Comparison of ENCODE assay signal across 13 mouse cellular contexts in the genomic region with DNA sequence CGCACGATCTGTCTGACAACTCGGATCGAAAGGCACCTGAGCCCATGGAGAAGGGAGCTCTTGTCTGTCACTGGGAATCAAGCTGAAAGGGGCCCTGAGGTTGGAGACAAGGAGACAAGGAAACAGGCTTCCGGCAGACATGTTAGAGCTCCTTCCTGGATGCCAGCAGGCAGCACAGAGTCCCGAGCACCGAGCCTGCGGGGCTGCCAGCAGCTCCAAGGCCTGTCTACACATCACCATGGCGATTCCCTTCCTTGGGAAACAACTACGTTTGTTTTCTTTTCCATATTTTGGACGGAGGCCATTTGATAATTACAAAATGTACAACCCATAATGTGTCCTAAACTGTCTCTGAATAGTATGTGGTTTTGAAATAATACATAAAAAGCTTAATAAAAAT.
DNase-seq lines count a peak whose midpoint lies in the region; ATAC-seq and TF ChIP-seq lines count a peak whose summit lies in the region.
"Had no signal": no experiment of that assay in that cellular context is flagged by ENCODE, and none has a peak within 500 bp of the region (broad histone marks: within the 10 kb centered on the region; RNA-seq: fewer than 3 reads in every experiment).

No protein-coding gene starts in this region.

- H3K27me3 ChIP-seq in heart, embryonic 11.5 days (ENCODE audit: control insufficient read depth, insufficient read depth, low read length), result no peaks in the 10 kb centered on the region
- H3K27me3 ChIP-seq in forebrain, embryonic 16.5 days (replicated peaks; ENCODE audit: control insufficient read depth, insufficient read depth, low read length), result no peaks in the 10 kb centered on the region
- H3K27me3 ChIP-seq: limb, embryonic 12.5 days had no signal

- TF ChIP-seq POLR2A in brain, embryonic 14.5 days (IDR thresholded peaks at IDR 0.05; ENCODE audit: borderline replicate concordance, extremely low read depth, insufficient read depth, insufficient read length, poor library complexity, severe bottlenecking), result no peak

- no peak overlapping the region for H3K4me3 ChIP-seq in heart, embryonic 11.5 days (ENCODE audit: low read depth, low read length)
- H3K4me3 ChIP-seq in forebrain, embryonic 16.5 days (replicated peaks; ENCODE audit: low read length), result no peak overlapping the region
- H3K4me3 ChIP-seq: limb, embryonic 12.5 days; myocyte had no signal

- no peak overlapping the region for H3K4me2 ChIP-seq in heart, embryonic 11.5 days
- H3K4me2 ChIP-seq in forebrain, embryonic 16.5 days (ENCODE audit: low read length), result no peak overlapping the region
- H3K4me2 ChIP-seq: limb, embryonic 12.5 days had no signal

- no peaks in the 10 kb centered on the region for H3K36me3 ChIP-seq in heart, embryonic 11.5 days (ENCODE audit: control insufficient read depth, insufficient read depth, low read length)
- H3K36me3 ChIP-seq in forebrain, embryonic 16.5 days (ENCODE audit: control insufficient read depth, insufficient read depth), result no peaks in the 10 kb centered on the region
- H3K36me3 ChIP-seq: G1E; limb, embryonic 12.5 days had no signal

- H3K27ac ChIP-seq in heart, embryonic 11.5 days (ENCODE audit: low read depth, low read length), result peak overlapping the region; percentile 63
- no peak overlapping the region for H3K27ac ChIP-seq in forebrain, embryonic 16.5 days (ENCODE audit: low read length)
- H3K27ac ChIP-seq: limb, embryonic 12.5 days had no signal

- H3K4me1 ChIP-seq in heart, embryonic 11.5 days (ENCODE audit: control insufficient read depth, insufficient read depth, low read length), result peaks cover 27% of the 10 kb centered on the region
- peaks cover 23% of the 10 kb centered on the region for H3K4me1 ChIP-seq in forebrain, embryonic 16.5 days (replicated peaks; ENCODE audit: control insufficient read depth, insufficient read depth, low read length)

- ATAC-seq in heart, embryonic 11.5 days (replicated peaks; ENCODE audit: insufficient number of reproducible peaks, low FRiP score, low TSS enrichment), result no peak
- peak; percentile 55; the same call in 1 of the 2 replicates for ATAC-seq in forebrain, embryonic 16.5 days
- no peak for ATAC-seq in erythroblast, adult 5-6 weeks (replicated peaks; ENCODE audit: low FRiP score, poor library complexity, severe bottlenecking)

- DNase-seq in heart, adult 11 months, result no peak
- DNase-seq in layer of hippocampus, adult 11-12 months (ENCODE audit: low spot score), result peak; percentile 24
- no peak for DNase-seq in layer of hippocampus, adult 9-10 months (ENCODE audit: low spot score)
- peak; percentile 65 for DNase-seq in brain, embryonic 14.5 days (ENCODE audit: low read depth)
- DNase-seq: adrenal gland, postnatal 10 days; kidney, postnatal 14 days; lung, adult 18-20 months had no signal

- H3K9me3 ChIP-seq in heart, embryonic 11.5 days (replicated peaks; ENCODE audit: control insufficient read depth, low read length), result no peaks in the 10 kb centered on the region
- H3K9me3 ChIP-seq in forebrain, embryonic 16.5 days (ENCODE audit: control insufficient read depth, low read length), result no peaks in the 10 kb centered on the region
- H3K9me3 ChIP-seq: limb, embryonic 12.5 days had no signal

- H3K9ac ChIP-seq in heart, embryonic 11.5 days (ENCODE audit: low read depth, low read length), result no peak overlapping the region
- no peak overlapping the region for H3K9ac ChIP-seq in forebrain, embryonic 16.5 days (replicated peaks; ENCODE audit: low read depth, low read length)
- H3K9ac ChIP-seq: limb, embryonic 12.5 days had no signal

- WGBS in heart, embryonic 11.5 days (ENCODE audit: insufficient replicate concordance), result 62% methylated on average over 11 of the region's 11 CpGs
- WGBS in forebrain, embryonic 16.5 days, result 56% methylated on average over 11 of the region's 11 CpGs

- TF ChIP-seq CTCF in brain, embryonic 14.5 days (IDR thresholded peaks at IDR 0.05; ENCODE audit: borderline replicate concordance, extremely low read depth, insufficient read depth, insufficient read length), result no peak

Comparison
In these comparisons a context has a peak if more than half of its experiments do, and no peak if none do; other contexts are left out.
1. DNase-seq: peak in layer of hippocampus, adult 11-12 months (single experiment) and brain, embryonic 14.5 days (single experiment); none in heart, adult 11 months (single experiment) and layer of hippocampus, adult 9-10 months (single experiment).